Mouse (Mus musculus) T-helper 1 cell (primary cell): ENCODE measurements around the gene Wdr45b.
"Not testable (repeated sequence)": the region's sequence is repeated elsewhere in the genome, so short reads cannot be mapped to it uniquely, and the experiment has no call there.

ENCODE experiments used
- in situ Hi-C: fragments of 300-600 bp; cut with MboI, MseI; formaldehyde crosslinking; loops from one replicate; pipeline ENCODE4 v1.15.1; 2025; ENCODE audit warnings: high pct_unique_total_duplicates

Wdr45b gene

DNA sequence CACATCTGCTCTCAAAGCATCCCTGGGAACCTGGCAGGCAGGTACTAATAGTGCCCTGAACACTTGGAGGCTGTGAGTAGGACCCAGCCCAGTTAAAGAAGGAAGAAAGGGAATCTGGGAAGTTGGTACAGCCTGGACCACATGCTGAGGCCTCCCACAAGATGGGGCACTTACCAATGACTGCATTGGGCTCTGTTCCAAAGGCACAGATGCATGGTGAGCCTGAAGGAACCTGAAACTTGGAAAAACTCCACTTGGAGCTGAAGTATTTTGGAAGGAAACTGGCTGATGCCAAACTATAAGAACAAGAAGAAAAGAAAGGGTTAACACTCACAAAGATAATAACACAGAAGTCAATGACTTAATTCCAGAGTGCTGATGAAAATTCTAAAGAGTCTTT is 25.6 kb downstream of the Wdr45b start:
- in situ Hi-C loops = no loop called here

GRCm38 (mm10) chr11:121328206-121328605 is 26.0 kb downstream of the Wdr45b start:
- in situ Hi-C loops = no loop called here

- in situ Hi-C loops = no loop called here
Measured at GRCm38 (mm10) chr11:121326681-121327080, 27.6 kb downstream of the Wdr45b start.

DNA sequence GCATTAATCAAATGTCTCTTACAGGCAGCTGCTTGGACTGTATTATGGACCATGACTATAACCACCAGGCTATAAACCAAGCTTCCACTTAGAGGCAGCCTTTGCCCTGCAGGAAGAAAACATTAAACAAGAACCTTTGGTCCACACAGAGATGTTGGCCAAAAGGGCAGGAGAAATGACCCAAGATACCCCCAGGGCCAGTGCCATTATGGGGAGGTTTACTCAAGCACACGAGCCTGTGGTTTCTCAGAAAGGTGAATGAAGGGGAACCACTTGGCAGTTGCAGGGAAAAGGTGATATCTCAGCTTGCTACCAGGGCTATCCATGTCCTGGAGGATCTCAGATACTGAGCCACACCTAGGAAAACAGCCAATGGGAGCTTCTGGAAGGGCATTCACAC is 28.2 kb downstream of the Wdr45b start:
- in situ Hi-C loops = no loop called here

- in situ Hi-C loops = not testable (repeated sequence)
Measured at GRCm38 (mm10) chr11:121307712-121308111, 46.5 kb downstream of the Wdr45b start.

DNA sequence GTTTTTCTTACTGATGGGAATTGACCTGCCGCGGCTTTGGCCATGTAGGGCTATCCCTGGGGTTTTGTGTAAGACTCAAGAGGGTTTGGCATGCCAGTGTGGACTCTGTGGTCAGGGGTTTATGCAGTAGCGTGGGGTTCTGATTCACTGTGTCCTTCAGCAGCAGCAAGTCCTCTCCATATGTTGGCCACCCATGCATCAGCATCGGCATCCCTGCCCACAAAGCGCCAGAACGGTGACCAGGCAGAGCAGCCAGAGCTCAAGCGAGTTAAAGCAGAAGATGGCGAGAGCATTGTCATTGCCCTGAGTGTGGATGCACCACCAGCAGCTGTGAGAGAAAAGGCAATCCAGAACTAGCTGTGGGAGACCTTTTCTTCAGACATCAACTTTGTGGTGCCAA is 47.6 kb downstream of the Wdr45b start:
- in situ Hi-C loops = no loop called here

DNA sequence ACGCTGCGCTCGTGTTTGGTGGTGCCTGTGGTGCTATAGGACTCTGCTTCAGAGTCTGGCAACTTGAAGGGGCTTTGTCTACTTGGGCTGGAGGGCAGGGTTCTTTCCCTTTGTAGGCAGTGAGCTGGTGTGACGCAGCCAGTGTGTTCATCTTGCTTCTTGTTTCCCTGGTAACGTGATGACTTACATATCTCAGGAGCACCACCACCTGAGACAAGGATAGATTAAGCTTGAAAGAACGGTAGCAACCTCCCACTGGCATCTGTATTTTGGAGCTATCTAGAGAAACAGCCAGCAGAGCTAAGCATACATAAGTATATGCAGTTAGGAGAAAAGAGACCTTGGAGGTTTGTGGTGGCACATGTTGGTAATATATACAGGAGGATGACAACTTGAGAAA is 48.9 kb downstream of the Wdr45b start:
- in situ Hi-C loops = no loop called here

DNA sequence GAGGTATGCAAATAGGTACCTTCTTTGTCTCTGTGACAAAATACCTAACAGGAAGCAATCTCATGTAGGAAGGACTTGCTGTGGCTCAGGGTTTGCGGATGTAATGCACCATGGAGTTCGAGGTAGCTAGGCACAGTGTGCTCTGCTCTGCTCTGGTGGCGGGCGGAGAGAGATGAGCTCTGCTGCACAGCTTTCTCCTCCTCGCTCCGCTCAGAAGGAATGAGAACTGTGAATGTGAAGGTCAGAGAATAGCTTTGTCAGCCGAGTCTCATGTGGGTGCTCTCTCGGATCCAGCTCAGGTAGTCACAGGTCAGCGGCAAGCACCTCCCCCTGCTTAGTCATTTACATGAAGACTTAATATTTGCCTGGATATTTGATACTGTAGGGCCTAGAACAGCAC is 54.0 kb downstream of the Wdr45b start:
- in situ Hi-C loops = no loop called here

- in situ Hi-C loops = no loop called here
Measured at GRCm38 (mm10) chr11:121298493-121298892, 55.8 kb downstream of the Wdr45b start.

DNA sequence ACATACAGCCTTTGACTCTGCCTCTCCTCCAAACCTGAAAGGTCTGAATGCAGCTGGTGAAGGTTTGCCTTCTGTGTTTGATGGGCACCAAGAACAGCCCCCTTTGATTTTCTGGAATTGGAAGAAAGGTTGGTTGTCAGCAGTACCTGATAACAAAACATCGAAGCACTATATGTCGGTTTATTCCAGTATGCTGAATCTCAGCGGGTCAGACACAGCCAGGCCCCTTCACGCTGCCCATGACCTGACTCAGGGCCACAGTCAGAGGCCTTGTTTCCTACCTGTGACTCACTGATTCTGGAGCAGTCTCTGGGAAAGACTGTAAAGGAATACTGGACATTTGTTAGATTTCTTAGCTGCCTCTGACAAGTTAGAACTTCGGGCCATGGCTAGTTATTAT is 59.5 kb downstream of the Wdr45b start:
- in situ Hi-C loops = no loop called here

DNA sequence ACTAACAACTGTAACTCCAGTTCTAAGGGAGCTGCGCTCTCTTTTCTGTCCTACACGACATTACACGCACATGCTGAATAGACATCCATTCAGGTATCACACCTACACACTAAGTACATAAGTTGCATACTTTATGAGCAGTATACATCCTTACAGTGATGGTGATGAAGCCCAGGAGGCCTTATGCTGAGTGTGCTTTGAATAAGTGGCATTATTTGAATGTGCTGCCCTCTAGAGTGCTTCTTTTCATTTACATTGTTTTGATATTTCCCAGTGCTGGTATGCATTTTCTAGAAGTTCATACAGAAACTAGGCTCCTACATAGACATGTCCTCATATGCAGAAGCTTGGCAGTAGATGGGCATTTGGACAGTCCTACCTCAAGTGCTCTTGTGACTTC is 64.4 kb downstream of the Wdr45b start:
- in situ Hi-C loops = no loop called here

GRCm38 (mm10) chr11:121282911-121283310 is 71.3 kb downstream of the Wdr45b start:
- in situ Hi-C loops = no loop called here

DNA sequence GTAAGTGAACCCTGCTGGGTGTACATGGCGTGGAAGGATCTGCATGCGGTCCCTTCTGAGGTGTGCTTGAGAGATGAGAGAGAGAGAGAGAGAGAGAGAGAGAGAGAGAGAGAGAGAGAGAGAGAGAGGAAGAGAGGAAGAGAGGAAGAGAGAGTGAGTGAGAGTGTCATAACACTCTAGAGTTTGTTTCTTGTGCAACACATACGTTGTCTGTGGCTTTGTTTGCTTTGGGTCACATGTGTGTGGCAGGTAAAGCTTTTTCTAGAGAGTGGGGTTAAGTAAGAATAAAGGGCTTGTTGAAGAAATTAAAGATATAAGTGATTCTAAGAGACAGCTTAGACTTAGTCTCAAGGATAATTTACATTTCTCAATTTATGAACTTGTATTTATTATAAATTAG is 76.2 kb downstream of the Wdr45b start:
- in situ Hi-C loops = no loop called here

GRCm38 (mm10) chr11:121277516-121277915 is 76.7 kb downstream of the Wdr45b start:
- in situ Hi-C loops = no loop called here
